Mouse (Mus musculus): Measurements from ENCODE around the gene Srebf2.
"Not testable (repeated sequence)": the region's sequence is repeated elsewhere in the genome, so short reads cannot be mapped to it uniquely, and the experiment has no call there.

Gene Srebf2

DNA sequence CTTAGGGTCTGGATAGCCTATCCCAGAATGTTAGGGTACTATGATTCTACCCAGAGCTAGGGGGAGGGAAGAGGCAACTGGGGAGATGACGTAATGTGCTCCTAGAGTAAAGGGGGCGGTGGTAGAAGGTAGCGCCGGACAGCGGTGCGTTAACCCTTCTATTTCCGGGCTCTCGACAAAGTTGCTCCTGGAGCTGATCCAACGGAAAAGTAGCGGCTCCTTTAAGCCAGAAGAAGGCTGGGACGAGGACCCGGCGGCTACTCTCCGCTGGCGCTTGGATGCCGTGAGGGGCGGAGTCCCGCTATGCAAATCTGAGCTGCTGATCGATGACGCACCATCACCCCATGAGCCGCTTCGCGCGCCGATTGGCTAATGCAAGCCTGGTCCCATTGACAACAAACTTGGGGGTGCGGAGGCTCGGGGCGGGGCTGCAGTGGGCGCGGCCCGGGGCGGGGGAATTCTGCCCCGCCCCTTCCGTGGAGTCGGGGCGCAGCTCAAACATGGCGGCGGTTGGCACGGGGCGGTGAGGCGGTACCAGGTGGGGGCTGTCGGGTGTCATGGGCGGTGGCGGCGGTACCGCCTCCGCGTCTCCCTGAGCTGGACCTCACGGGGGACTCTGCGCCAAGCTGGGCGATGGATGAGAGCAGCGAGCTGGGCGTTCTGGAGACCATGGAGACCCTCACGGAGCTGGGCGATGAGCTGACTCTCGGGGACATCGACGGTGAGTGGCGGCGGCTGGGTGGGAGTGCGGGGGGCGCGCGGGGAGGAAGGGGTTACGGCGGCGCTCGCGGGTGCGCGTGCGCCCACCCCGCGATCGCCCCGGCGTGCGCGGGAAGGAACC is at the start of gene Srebf2:
Gene Srebf2 (plus strand): TSS at position 412 of the 841 bp plus-strand sequence.
- peak; percentile 95 to 96 for DNase-seq (ENCODE audit: low read depth in 2 of 2, low spot score in 2 of 2)

GRCm38 (mm10) chr15:82106953-82107555 is 39.9 kb upstream of the Srebf2 start:
- DNase-seq (ENCODE audit: low read depth in 2 of 2, low spot score in 2 of 2), result no peak

DNA sequence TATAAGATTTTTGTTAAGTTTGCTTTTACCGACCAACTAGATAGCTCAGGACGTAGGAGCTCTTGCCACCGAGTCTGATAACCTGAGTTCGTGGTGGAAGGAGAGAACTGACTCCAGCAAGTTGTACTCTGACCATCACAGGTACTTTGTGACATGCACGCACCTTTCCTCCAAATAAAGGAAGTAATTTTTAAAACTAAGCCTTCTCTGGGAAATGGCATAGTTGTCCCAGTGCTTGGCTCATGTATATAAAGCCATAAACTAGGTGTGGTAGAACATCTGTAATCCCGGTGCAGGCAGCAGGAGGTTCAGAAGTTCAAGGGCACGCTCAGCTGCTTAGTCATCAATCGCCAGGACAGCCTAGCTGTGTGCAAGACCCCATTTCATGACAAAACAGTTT is 26.4 kb upstream of the Srebf2 start:
- no peak for DNase-seq (ENCODE audit: low read depth in 2 of 2, low spot score in 2 of 2)

DNA sequence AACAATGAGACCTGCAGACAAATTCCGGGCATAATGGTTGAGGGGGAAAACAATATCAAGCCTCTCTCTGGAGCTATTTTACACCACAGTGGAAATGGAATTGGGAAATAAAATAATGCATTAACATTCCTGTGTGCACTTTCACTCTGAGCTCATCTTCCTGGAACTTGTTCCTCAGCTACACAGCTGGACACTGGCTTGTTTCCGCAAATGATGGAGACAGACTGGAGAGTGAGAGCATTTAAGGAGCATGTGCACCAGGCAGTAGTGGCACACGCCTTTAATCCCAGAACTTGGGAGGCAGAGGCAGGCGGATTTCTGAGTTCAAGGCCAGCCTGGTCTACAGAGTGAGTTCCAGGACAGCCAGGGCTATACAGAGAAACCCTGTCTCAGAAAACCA is 20.3 kb upstream of the Srebf2 start:
- not testable (repeated sequence) for DNase-seq (ENCODE audit: low read depth in 2 of 2, low spot score in 2 of 2)

DNA sequence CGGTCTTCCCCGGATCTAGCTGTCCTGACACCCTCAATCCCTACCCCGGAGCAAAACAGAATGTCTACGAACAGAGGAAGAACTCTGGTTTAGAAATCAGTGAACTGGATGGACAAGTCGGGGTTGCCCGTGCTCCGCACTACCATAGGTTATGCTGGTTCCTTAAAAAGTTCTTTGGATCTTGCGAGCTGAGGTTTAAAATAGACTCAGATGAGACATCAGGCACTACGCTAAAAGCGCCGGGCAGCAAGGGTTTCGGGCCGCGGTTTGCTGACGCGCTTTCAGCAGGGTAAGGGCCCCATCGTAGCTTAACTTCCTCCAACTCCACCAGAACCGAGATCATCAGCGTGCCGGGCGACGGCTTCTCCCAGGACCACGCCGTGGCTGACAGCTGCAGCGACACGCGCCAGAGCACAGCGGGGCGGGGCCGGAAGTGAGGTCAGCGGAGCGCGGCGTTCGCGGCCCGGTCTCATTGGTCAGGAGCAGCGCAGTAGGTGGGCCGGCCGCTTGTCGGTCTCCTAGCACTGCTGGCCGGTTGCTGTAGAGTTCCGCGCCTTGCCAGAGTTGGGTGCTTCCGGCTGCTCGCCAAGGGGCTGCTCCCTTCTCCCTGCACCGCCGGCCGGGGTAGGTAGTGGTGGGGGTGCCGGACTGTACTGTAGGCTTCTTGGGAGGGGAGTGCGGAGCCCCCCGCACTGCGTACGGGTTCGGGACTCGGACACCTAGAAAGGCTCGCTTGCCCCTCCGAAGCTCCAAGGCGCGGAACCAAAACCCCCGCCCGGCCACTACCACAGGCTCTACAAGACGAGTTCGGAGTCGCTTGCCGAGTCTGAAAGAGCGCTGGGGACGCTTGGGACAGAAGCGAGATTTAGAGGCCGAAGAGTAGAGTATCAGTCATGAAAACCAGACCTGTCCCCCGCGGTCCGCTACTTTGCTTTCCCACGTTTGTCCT is 19.3 kb upstream of the Srebf2 start, which contains the start of gene Ccdc134:
Gene Ccdc134 (plus strand): TSS at position 497 of the 949 bp plus-strand sequence.
- DNase-seq (ENCODE audit: low read depth in 2 of 2, low spot score in 2 of 2), result peak; percentile 93 to 95

DNA sequence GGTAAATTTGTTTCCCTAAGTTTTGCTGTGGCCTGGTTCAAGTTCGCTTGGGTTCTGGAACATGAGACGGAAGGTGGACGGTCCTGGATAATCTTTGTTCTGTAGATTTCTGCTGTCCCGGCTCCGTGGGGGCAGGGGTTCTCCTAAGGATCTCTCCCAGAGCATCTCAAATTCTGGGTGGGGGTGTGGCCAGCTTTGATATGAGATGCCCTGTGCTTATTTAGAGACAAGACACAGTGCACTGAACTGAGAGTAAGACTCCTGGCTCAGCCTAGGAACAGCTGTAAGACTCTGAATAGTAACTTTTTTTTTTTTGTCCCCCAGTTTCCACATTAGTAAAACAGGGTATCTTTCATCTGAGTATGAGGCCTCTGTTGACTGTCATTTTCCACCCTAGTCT is 18.6 kb upstream of the Srebf2 start:
- DNase-seq (ENCODE audit: low read depth in 2 of 2, low spot score in 2 of 2), result no peak

DNA sequence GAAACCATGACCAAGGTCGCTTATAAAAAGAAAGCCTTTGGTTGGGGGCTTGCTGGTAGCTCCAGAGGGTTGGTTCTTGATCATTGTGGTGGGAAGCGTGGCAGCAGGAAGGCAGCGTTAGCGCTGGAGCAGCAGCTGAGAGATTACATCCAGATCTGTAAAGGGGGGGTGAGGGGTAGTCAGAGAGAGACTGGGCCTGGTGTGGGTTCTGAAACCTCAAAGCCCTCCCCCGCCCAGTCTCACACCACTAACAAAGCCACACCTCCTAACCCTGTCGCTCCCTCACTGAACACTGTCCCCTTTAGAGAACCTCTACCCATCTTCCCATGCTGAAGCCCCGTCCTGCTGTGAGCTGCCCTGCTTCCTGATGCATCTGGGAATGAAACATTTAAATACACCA is 16.4 kb upstream of the Srebf2 start:
- peak in 1 of 2 experiments; percentile 12 for DNase-seq (ENCODE audit: low read depth in 2 of 2, low spot score in 2 of 2)

- DNase-seq (ENCODE audit: low read depth in 2 of 2, low spot score in 2 of 2), result no peak
Observed at GRCm38 (mm10) chr15:82135372-82135771, 11.6 kb upstream of the Srebf2 start.

DNA sequence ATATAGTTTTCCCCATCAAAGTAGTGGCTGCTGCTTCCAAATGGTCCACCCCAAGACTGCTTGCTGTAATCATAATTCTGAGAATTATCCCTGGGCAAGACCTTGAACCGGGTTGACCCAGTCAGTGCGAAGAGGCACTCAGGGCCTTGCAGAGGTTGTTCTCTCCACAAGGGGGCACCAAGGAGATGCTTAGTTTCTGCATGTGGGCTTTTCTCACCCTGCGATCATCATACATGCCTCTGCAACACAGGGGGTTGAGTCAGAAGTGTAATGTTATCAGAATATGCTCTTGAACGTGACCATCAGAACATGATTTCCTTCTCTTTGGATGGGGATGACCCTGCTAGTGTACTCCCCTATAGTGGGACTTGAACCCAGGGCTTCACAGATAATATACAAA is 8.4 kb upstream of the Srebf2 start:
- DNase-seq (ENCODE audit: low read depth in 2 of 2, low spot score in 2 of 2), result peak; percentile 66 to 73

DNA sequence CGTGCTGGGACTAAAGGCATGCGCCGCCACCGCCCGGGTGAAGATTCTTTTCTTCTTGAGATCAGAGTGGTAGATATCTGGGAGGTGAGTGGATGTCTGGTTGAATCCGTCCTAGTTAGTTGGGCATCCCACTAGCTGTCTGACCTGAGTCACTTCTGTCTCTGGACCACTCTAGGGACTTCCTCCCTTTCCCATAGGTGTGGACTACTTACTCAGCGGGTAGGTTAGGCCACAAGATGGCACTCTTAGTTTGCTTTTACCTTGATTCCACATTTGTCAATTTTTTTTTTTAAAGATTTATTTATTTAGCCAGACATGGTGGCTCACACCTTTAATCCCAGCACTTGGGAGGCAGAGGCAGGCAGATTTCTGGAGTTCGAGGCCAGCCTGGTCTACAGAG is 7.8 kb upstream of the Srebf2 start:
- peak in 1 of 2 experiments; percentile 28 for DNase-seq (ENCODE audit: low read depth in 2 of 2, low spot score in 2 of 2)

DNA sequence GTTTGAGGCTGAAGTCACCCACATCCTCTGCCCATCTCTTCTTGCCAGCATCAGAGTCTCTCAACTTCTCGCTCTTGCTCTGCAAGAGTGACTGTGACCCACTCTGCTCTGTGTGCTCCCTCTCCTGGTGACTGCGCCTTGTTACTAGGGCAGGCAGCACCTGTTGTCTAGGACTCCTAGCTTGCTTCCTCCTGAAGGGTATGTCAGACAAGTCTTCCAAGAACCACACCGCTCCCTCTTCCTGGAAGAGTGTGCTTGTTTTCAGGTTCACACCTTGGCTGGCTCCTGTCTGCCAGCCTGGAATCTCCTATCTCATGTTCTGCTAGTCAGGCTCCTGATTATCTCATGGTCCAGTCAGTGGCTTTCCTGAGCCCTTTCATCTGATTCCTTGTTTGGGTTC is 6.6 kb upstream of the Srebf2 start:
- no peak for DNase-seq (ENCODE audit: low read depth in 2 of 2, low spot score in 2 of 2)

- DNase-seq (ENCODE audit: low read depth in 2 of 2, low spot score in 2 of 2), result no peak
Observed at GRCm38 (mm10) chr15:82144157-82144556, 2.8 kb upstream of the Srebf2 start.

DNA sequence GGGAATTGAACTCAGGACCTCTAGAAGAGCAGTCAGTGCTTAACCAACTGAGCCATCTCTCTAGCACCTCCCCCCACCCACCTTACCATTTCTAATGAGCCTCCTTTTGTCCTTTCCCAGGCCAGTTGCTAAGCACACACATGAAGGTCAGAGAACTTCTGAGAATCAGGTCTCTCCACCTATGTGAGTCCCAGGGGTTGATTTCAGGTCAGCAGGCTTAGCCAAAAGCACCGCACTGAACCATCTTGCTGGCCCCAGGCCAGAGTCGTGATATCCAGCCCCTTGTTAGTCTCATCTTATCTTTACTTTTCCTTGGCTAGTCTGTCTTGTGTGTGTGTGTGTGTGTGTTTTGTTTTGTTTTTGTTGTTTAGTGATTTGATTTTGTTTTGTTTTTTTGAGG is 1.6 kb upstream of the Srebf2 start:
- no peak for DNase-seq (ENCODE audit: low read depth in 2 of 2, low spot score in 2 of 2)

DNA sequence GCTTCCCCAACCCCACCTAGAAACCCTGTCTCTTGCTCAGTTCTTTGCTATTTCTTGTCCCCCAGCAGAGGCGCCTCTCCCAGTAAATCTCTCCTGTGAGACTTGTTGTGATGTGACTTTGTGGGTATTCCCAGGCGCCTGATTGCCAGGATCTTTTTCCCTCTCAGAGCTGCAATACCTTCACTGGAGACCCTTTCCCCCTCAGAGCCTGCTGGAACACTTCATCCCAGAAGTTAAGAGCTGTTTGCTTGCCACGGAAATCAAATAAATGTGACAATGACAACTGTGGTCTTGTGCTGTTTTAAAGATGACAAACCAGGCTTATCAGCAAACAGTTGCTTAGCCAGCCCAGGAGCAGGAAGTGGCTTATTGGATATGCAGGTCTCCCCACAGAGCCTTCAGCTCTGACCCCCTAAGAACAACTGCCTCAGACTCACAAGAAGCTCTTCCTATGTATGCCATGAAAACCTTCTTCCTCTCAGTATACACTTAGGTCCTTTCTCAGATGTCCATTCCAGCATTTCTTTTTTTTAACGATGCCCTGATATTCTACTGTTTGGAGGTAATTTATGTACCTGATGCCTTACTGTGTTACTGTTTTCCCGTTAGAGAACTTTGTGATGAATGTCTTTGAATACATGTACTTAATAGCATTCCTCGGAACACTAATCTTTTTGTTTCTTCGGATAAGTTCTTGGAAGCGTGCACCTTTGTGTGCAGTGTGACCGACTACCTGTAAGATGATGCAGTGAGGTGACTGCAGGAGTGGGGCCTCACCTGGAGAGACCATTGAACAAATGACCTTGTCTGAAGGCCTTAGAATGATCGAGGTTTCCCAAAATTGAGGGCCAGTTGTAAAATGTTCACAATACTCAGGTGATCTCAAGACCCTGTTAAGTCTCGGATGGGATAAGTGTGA is 871 bp upstream of the Srebf2 start:
- peak in 1 of 2 experiments; percentile 18 for DNase-seq (ENCODE audit: low read depth in 2 of 2, low spot score in 2 of 2)

- DNase-seq (ENCODE audit: low read depth in 2 of 2, low spot score in 2 of 2), result peak in 1 of 2 experiments; percentile 24
Observed at GRCm38 (mm10) chr15:82147611-82148111, 680 bp downstream of the Srebf2 start.

DNA sequence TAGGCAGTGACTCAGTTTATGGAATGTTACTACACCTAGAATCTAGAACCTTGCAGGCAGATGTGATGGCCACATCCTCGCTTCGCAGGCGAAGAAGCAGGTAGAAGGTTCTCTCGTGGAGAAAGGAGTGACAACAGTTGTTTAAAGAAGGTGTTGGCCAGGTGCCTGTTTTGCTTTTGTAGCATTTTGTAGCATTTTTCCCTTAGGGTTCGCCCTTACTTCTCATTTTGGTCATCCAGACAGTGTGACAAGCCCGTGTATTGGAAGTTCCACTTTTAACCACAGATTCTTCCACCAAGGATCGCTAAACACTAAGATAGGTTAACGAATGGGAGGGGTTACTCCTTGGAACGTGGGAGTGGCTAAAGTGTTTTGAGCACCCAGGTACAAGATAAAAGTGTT is 1.5 kb downstream of the Srebf2 start:
- DNase-seq (ENCODE audit: low read depth in 2 of 2, low spot score in 2 of 2), result no peak

- no peak for DNase-seq (ENCODE audit: low read depth in 2 of 2, low spot score in 2 of 2)
Observed at GRCm38 (mm10) chr15:82150042-82150441, 3.1 kb downstream of the Srebf2 start.

DNA sequence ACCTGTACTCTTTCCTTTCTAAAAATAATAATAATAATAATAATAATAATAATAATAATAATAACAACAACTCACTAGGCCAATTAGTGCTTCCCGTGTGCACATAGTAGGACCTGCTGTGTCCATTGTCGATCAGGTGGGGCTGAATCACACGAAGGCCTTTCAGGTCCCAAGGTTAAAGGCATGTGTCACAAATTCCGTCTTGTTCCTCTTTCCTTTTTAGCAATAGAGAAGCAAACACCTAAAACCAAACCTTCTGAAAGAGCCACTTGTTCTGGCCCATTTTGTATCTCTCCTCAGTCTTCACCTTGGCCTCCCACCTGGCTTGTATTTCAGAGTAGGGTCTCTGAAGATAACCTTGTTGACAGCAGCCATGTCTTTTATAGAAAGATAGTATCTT is 4.2 kb downstream of the Srebf2 start:
- no peak for DNase-seq (ENCODE audit: low read depth in 2 of 2, low spot score in 2 of 2)

GRCm38 (mm10) chr15:82152022-82152421 is 5.0 kb downstream of the Srebf2 start:
- no peak for DNase-seq (ENCODE audit: low read depth in 2 of 2, low spot score in 2 of 2)

DNA sequence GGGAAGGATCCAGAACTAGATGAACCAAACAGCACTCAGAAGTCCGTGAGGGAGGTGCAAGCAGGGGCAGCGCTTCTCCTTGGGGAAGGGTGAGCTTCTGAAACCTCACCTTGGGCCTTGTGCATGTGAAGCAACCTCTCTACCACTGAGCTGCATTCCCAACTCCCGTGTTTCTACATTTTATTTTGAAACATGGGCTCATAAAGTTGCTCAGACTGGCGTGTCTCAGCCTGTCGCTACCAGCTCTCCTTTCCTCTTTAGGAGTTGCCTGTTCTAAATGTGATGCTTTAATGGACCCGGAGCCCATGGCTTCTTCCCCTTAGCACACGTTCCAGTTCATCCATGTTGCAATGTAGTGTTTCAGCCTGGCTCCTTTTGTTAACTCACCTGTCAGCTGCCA is 5.5 kb downstream of the Srebf2 start:
- DNase-seq (ENCODE audit: low read depth in 2 of 2, low spot score in 2 of 2), result no peak
